Mouse (Mus musculus) erythroblast, embryonic 14.5 days (primary cell): ENCODE results near the gene Mpped1. TPM values are rescaled to one million over a fixed set of nuclear protein-coding genes. Genes with fewer than 3 reads are reported as not detected.

Experiments
- H3K27me3 ChIP-seq: 2 replicates; pipeline ENCODE4 v1.6.1; 2012; ENCODE audit warnings: inconsistent platforms; ENCODE audit not compliant: control insufficient read depth
- H3K36me3 ChIP-seq: 2 replicates; pipeline ENCODE4 v1.6.1; 2012; ENCODE audit warnings: mild to moderate bottlenecking, inconsistent platforms; ENCODE audit not compliant: control insufficient read depth
- H3K4me1 ChIP-seq: 2 replicates; pipeline ENCODE4 v1.6.1; 2012; ENCODE audit warnings: inconsistent platforms; ENCODE audit not compliant: control insufficient read depth
- H3K4me3 ChIP-seq: replicated peaks from 2 replicates; pipeline ENCODE3; 2012; ENCODE audit warnings: moderate library complexity, mild to moderate bottlenecking, inconsistent platforms
- H3K9me3 ChIP-seq: 2 replicates; pipeline ENCODE4 v1.6.1; 2012; ENCODE audit warnings: low read length, inconsistent platforms, mixed read lengths; ENCODE audit not compliant: control insufficient read depth
- GATA1 ChIP-seq: IDR thresholded peaks from 2 replicates; pipeline ENCODE4 v1.6.1; 2012; ENCODE audit warnings: low read length, inconsistent platforms, mixed read lengths
- TAL1 ChIP-seq: IDR thresholded peaks from 3 replicates; pipeline ENCODE4 v1.6.1; 2012; ENCODE audit warnings: low read length, inconsistent platforms, mixed read lengths
- polyA plus RNA-seq: library from polyadenylated mRNA; stranded (reverse); fragments of >175 nt; gene quantifications from 2 replicates; pipeline ENCODE4 v1.2.3, GENCODE M21; 2012

Gene Mpped1
- polyA plus RNA-seq, 1 experiment: not detected

DNA sequence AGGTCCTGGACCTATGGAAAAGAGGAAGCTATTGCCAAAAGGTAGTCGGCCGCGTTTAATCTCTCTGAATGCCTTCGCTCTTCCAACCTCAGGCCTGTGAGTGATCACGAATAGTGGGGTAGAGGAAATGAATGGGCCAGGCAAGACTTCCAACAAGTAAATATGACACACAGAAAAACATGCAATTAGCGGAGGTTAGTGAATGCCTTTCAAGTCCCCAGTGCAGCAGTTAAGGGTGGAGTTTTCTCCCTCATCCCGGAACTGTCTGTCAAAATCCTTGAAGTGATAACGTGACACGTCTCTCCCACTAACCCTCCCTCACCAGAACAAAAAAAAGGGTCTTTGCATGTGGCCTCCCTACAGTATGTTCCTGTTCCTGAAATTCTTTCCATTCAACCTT lies 3.0 kb downstream of the Mpped1 start:
- no peaks in the 10 kb centered on the region for H3K4me1 ChIP-seq
- no peaks in the 10 kb centered on the region for H3K36me3 ChIP-seq
- no peak for TF ChIP-seq GATA1
- no peak for TF ChIP-seq TAL1
- peaks cover 44% of the 10 kb centered on the region for H3K27me3 ChIP-seq
- H3K9me3 ChIP-seq: no peaks in the 10 kb centered on the region
- H3K4me3 ChIP-seq: no peak overlapping the region

DNA sequence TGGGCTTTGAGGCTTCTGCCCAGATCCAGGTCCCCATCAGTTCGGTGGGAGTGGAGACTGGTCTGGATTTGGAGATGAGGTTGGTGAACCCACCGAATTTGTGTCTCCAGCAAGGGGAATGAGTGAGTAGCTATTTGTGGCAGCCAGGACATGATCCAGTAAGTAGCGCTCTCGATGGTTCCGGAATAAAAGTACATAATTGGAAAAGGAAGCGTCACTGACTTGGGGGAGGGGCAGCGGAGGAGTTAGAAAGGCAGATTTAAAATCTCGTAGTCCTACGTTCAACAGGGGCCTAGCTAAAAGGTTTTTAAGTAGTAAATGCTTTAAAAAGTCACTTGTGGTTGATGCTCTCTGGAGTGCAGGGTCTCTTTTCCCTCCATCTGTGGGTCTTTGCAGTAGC lies 5.5 kb downstream of the Mpped1 start:
- no peaks in the 10 kb centered on the region for H3K36me3 ChIP-seq
- H3K27me3 ChIP-seq: peaks cover 23% of the 10 kb centered on the region
- TF ChIP-seq GATA1 (no peak), TAL1 (no peak)
- no peak overlapping the region for H3K4me3 ChIP-seq
- no peaks in the 10 kb centered on the region for H3K4me1 ChIP-seq
- H3K9me3 ChIP-seq: no peaks in the 10 kb centered on the region

DNA sequence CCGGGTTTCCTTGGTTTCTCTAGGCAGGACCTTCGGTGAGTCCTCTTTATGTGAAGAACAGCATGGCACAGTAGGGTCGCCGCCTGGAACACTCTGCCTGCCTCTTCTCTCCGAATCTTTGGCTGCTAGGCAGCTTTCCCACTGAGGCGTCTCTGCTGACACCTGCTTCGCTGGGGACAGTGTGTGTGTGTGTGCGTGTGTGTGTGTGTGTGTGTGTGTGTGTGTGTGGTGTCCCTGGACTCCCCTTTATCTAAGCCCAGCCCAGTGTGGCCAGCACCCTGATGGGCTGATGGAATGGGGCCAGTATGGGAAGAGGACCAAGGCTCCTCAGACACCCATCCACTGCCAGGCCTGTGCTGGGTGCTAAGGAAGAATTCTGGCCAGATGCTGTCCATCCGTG lies 9.8 kb downstream of the Mpped1 start:
- no peak overlapping the region for H3K4me3 ChIP-seq
- H3K36me3 ChIP-seq: no peaks in the 10 kb centered on the region
- no peaks in the 10 kb centered on the region for H3K27me3 ChIP-seq
- H3K4me1 ChIP-seq: no peaks in the 10 kb centered on the region
- H3K9me3 ChIP-seq: no peaks in the 10 kb centered on the region
- TF ChIP-seq TAL1 (no peak), GATA1 (no peak)

DNA sequence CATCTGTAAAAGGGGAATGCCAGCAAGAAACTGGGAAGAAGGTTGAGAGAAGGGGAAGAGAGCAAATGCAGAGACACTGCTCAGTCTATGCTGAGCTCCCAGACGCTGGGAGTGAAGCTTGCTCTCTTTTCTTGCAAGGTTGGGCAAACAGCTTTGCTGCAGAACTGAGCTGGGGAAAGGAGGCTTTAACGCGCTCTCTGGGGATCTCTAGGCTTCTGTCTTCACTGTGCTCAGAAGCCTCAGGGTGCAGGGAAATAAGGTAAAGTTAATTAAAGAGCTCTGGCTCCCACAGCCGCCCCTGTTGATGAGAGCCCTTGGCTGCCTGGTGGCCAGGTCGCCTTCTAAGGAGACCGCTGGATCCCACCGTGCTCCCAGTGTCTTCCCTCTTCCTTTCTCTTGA lies 17.7 kb downstream of the Mpped1 start:
- Histone ChIP-seq H3K36me3 (no peaks in the 10 kb centered on the region), H3K4me3 (no peak overlapping the region), H3K9me3 (no peaks in the 10 kb centered on the region), H3K4me1 (no peaks in the 10 kb centered on the region), H3K27me3 (no peaks in the 10 kb centered on the region)
- TF ChIP-seq GATA1: no peak
- TF ChIP-seq TAL1: no peak

DNA sequence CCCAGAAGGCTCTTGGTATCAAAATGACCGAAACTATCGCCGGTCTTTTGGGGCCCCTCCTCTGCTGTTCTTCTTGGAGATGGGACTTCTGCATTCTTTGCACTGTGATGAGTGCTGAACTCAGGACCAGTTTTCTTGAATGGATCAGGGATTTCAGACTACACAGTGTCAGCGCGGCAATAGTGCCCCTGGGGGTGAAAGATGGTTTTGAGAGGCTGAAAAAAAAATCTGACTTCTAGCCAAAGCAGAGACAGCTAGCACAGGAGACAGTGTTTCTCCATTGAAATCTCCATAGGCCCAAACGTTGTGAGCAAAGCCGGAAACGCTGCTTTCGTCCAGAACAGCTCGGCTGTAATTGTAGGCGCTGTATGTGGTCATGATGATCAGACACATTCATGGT lies 19.7 kb downstream of the Mpped1 start:
- H3K36me3 ChIP-seq: no peaks in the 10 kb centered on the region
- no peak overlapping the region for H3K4me3 ChIP-seq
- H3K9me3 ChIP-seq: no peaks in the 10 kb centered on the region
- H3K4me1 ChIP-seq: no peaks in the 10 kb centered on the region
- H3K27me3 ChIP-seq: no peaks in the 10 kb centered on the region
- TF ChIP-seq GATA1: no peak
- TF ChIP-seq TAL1: no peak

DNA sequence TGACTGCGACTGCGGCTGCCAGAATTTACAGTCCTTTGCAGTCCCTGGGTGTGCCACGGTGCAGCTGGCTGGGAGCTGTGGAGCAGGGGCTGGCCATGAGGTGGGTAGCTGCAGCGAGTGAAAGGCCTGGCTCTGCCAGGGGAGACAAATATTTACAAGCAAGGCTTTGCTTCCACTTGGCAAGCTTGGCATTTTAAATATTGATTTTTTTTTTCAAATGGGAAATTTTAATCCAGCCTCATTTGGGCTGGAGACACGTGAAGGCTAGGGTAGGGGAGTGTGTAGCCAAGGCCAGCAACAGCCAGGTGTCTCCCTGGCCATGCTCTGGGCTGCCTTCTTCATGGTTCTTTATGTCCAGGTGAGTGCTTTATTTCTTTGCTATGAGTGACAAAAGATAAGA lies 21.7 kb downstream of the Mpped1 start:
- Histone ChIP-seq H3K9me3 (no peaks in the 10 kb centered on the region), H3K4me1 (no peaks in the 10 kb centered on the region), H3K36me3 (no peaks in the 10 kb centered on the region), H3K27me3 (no peaks in the 10 kb centered on the region), H3K4me3 (no peak overlapping the region)
- TF ChIP-seq GATA1 (no peak), TAL1 (no peak)

DNA sequence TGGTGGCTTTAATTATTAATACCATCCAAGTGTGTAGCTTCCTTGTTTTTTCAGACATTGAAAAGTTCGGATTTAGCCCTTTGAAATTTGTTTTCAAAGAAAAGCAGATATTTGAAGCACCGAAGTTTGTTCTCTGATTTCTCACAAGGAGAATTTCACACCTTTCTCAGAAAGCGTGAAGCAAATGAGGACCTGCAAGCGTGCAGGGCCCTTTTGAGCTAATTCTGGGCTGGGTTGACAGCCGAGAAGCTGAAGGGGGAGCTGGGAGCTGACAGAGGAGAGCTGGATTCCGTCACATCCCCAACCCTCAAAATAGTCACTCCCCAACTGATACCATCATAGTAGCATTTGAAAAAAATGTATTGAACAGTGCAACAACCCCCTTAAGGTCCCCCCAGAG lies 34.8 kb downstream of the Mpped1 start:
- no peaks in the 10 kb centered on the region for H3K4me1 ChIP-seq
- H3K9me3 ChIP-seq: peaks cover 17% of the 10 kb centered on the region; the same call in 1 of the 2 replicates
- TF ChIP-seq GATA1 (no peak), TAL1 (no peak)
- no peak overlapping the region for H3K4me3 ChIP-seq
- H3K36me3 ChIP-seq: no peaks in the 10 kb centered on the region
- H3K27me3 ChIP-seq: no peaks in the 10 kb centered on the region

DNA sequence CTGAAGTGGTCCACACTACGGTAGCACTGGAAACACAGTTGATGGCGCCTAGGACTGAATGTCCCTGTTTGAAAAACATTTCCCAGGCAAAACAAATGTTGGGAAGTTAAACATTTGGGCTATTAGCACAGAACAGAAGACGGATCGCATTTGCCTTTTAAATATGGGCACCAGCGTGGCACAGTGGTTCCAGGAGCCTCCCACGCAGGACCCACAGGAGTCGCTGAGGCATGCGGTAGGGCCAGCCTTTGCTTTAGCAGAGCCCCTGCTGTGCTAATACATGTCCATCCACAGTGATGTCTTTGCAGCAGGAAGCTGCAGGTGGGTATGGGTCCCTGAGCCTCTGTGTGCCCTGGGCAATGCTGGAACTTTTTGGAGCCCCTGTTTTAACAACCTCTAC lies 48.7 kb downstream of the Mpped1 start:
- H3K27me3 ChIP-seq: no peaks in the 10 kb centered on the region
- TF ChIP-seq TAL1 (no peak), GATA1 (no peak)
- H3K36me3 ChIP-seq: no peaks in the 10 kb centered on the region
- no peaks in the 10 kb centered on the region for H3K4me1 ChIP-seq
- no peak overlapping the region for H3K4me3 ChIP-seq
- H3K9me3 ChIP-seq: peaks cover 17% of the 10 kb centered on the region

DNA sequence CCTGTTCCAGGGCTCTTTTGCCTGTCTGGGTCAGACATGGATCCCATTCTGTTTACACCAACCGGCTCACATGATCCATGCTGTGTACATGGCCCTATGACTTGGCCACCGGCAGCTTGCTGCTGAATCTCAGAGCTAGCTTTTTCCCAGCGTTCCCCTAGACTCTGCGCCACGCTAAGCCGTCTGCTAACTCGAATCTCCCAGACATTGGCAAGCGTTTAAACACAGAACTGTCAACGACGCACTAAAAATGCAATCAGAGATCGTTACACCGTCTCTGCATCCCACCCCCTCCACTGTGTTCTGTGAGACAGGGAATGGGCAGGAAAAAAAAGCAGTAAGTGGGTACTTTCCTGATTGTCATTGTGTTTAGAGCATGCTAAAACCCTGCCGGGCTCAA lies 50.0 kb downstream of the Mpped1 start:
- no peaks in the 10 kb centered on the region for H3K36me3 ChIP-seq
- H3K27me3 ChIP-seq: no peaks in the 10 kb centered on the region
- H3K4me1 ChIP-seq: no peaks in the 10 kb centered on the region
- no peak overlapping the region for H3K4me3 ChIP-seq
- TF ChIP-seq GATA1 (no peak), TAL1 (no peak)
- H3K9me3 ChIP-seq: peaks cover 24% of the 10 kb centered on the region

DNA sequence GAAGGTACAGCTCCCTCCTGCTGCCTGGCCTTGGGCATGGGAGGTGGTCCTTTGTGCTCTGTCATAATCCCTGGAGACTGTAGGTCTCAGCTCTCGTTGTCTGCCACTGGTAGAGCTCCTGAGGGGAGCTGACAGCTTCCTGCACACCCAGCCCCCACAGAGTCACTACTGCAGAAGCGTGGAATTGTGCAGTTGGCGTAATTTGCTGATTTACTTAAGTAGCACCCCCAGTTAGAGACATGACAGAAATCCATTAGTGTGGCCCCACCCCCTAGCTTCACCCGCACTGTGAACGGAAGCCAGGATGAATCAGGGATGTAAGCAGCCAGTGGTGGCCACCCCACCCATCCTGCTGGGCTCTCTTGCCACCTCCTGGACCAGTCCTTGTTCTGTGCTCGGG lies 53.0 kb downstream of the Mpped1 start:
- H3K27me3 ChIP-seq: no peaks in the 10 kb centered on the region
- H3K9me3 ChIP-seq: peaks cover 41% of the 10 kb centered on the region
- TF ChIP-seq GATA1 (no peak), TAL1 (no peak)
- H3K4me3 ChIP-seq: no peak overlapping the region
- H3K36me3 ChIP-seq: no peaks in the 10 kb centered on the region
- no peaks in the 10 kb centered on the region for H3K4me1 ChIP-seq
